Mouse (Mus musculus) erythroblast, adult 5-6 weeks (primary cell): ENCODE results near the gene Erbb4. TPM values are rescaled to one million over a fixed set of nuclear protein-coding genes. Genes with fewer than 3 reads are reported as not detected.
"Not testable (repeated sequence)": the region's sequence is repeated elsewhere in the genome, so short reads cannot be mapped to it uniquely, and the experiment has no call there.

Source experiments
- ATAC-seq: replicated peaks from 2 replicates; pipeline ENCODE4 v1.8.0; 2016; ENCODE audit warnings: moderate number of reproducible peaks, mild to moderate bottlenecking, moderate TSS enrichment, inconsistent platforms; ENCODE audit not compliant: poor library complexity, low FRiP score, severe bottlenecking
- total RNA-seq, 2 experiments: library from RNA; stranded (forward) in 1 of 2; stranded (reverse) in 1 of 2; fragments of 150-400 nt in 1 of 2; fragments of 200-764, 138-1000 nt in 1 of 2; gene quantifications; 2 replicates each; pipeline versions ENCODE4 v1.2.3 to v1.2.4; 2015 to 2017; ENCODE audit warnings: low replicate concordance in 2 of 2

The Erbb4 gene
- total RNA-seq, 2 experiments from 2014 or later: under 0.01 TPM; not detected in 1

DNA sequence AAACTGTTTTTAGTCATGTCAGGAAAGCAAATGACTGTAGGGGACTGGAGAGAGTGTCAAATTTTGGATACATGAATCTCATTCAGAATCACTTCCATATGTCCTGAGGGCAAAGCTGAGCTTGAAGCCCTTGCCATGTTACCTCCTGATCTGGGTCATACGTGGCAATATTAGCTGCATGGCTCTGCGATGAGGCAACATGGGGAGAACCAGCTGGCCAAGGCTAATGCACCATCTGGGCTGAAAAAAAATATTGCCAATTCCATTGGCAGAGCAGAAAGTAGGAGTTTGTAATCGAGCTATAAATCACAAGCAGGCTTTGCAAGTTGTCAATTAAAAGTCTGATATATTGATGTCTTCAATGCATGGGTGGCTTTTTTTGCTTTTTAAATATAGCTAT lies 221.0 kb downstream of the Erbb4 start:
- ATAC-seq: no peak

DNA sequence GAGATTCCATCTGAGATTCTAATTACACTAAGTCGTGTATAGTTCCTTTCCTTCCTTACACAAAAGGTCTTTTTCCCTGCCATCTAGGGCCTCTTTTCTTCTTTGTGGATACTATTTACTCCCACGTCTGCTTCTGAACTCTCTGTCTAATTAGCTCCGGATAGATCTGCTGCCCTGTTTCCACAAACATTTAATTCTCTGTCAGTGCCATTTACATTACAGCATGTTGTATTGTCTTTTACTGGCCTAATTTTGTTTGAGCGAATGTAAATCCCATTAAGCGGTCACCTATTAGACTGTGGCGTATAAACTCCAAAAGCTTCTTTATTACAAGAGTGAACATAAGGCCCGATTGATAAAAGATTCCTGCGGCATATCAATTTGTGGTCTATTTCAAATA lies 232.9 kb downstream of the Erbb4 start:
- no peak for ATAC-seq

DNA sequence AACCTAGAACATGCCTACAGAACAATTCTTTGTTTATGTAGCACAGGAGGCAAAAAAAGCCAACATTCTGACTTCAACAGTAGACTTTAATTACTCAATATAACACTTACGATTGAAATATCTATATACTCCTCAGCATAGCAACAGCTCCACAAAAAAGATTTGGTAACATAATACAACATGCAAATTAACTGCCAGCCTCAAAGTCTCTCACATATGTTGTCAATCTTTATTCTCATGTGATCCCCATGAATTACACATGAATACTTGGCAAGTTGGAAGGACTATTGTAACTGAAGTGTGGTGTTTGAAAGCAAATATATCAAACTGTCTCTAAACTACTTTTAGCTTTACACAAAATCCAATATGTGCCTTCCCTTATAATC lies 234.2 kb downstream of the Erbb4 start:
- ATAC-seq: no peak

DNA sequence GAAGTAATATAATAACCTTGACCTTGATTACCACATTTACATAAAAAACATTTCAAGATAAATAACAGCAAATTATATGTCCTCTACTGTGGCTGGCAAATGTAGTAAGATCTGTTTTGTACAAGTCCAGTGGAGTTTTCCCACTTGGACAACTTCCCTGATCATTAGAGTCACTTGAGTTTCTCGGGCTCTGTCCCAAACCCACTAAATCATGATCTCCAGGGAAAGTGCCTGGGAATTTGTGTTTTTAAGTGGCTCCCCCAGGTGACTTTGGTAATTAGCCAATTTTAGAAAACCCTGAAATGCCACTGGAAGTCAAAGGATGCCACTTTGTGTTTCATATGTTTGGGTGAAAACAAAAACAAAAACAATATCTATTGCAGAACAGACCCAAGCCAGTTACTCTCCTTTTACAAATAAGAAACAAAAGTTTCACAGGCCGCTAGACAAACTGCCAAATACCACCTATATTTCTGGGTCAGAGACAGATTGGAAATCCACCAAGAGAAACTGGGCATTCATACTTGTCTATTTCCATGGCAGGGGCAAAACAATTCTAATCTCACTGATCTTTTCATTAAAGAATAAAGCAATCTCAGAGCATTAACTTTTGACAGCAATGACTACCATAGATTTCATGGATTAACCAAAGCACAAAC lies 234.8 kb downstream of the Erbb4 start:
- no peak for ATAC-seq

DNA sequence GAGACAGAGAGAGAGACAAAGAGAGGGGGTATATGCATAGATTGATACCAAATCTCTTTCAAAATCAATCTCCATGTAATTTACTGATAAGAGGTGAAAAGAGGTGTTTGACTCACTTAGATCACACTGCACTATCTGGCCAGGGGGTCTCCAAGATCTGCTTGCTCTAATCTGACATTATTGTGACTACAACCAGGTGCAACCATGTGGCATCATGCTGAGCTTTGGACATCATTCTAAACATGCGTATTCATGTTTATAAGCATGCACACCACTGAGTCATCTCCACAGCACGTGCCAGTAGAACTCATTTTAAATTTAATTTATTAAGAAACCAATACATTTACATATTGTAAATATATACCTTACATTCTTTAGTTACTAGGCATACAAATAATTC lies 247.5 kb downstream of the Erbb4 start:
- no peak for ATAC-seq

DNA sequence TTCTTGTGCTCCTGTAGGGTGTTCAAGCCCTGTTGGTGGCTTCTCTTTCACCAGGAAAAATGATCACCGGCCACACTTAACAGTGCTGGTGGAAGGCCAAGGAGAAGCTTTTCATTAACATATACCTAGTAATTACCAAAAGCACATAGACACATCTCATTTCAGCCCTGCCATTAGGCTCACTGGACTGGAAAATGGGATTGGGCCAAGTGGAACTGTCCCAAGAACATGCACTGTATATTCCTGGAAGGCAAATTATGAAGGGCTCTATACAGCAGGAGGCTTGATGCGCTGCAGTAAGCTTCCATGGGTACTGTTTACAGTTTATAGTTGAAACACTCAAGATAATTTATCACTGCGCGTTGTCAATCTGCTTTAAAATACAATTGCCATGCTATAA lies 248.4 kb downstream of the Erbb4 start:
- ATAC-seq: no peak

DNA sequence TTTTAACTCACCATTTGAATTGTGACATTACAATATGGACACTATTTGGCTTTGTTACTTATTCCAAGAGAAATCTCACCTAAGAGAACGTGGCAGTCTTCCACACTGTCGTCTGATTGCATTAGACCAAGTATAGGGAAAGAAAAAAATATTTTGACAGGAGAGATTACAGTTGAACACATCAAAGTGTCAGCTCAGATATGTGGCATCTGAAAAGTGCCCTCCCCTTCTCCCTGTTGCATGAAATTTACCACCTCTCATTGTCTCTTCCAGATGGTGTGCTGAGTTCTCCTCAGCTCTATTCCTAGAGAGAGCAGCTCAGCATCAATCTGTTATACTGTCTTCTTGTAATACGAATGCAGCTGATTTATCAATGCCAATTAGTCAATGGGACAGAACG lies 268.5 kb downstream of the Erbb4 start:
- ATAC-seq: no peak

DNA sequence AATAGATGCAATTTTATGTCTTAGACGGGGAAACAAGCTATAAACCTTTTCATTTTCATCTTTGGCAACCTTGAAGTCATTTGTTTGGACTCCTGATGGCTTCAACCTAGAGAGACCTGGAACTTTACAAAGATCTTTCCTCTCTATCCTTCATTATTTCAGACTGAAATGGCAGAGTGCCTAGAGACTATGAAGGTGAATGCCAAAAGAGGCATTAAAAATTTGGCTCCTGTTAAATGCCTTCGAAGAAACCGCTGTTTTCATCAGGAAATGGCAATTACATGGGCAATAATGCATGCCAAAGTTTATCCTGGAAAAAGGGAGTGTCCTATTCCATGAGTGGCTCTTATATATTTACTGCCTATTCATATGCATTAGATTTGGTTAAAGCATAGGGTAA lies 273.2 kb downstream of the Erbb4 start:
- ATAC-seq: no peak

DNA sequence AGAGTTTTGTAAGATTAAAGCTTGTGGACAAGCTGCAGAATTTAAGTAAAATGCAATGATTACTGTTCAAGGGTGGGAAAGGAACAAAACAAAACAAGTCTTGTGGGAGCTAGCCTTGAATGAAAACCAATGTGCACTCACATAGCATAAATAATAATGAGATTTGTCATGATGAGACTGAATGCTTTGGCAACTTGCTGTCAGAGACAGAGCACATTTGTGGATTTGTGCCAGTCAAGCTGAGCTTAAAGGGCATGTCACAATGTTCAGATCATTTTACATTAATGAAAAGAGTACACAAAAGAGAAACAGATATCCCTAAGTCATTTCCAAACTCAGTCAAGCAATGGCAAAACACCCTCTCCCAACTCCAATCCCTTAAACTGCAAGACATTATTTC lies 275.8 kb downstream of the Erbb4 start:
- ATAC-seq: no peak

DNA sequence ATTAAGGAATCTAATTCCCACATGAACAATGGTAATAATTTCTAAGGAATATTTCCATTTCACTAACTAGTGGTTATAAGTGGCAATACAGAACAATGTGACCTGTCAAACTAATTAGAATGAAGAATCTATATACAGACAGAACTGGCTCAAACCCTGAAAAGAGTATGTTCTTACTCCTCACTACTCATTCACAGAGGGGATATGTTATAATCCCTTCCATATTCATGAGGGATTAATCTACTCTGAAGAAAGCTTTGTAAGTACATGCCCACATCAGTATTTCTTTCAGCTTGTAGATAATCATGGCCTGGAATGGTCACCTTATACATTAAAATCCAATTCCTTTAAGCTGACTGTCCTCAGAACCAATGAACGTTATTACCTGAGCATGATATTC lies 276.3 kb downstream of the Erbb4 start:
- ATAC-seq: no peak

DNA sequence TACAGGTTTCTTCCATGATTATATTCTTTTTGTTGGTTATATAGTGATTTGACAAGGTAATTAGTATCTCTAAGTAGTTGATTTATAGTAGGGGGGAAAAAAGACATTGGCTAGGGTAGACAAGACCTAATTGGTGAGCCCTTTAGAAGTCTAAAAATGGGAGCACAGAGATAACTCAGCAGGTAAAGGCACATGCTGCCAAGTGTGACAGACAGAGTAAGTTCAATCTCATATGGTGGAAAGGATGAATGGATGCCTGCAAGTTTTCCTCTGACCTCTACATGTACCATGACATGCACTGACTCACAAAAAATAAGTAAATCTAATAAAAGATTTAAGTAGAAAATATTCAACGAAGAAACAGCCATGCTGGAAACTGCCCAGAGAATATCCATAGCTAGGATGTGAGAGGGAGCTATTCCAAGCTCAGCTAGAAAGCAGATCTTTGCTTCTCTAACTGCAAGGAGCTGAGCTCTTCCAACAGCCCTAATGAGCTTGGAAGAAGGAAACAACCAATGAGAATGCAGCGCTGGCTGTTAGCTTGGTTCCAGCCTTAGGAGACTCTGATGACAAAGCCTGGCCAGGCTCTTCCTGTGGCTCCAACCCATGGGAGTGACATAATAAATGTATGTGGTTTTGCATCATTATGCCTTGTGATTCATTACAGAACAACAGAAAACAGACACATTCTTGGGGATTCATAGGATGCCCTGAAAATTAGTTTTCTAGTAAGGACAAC lies 277.2 kb downstream of the Erbb4 start:
- no peak for ATAC-seq

DNA sequence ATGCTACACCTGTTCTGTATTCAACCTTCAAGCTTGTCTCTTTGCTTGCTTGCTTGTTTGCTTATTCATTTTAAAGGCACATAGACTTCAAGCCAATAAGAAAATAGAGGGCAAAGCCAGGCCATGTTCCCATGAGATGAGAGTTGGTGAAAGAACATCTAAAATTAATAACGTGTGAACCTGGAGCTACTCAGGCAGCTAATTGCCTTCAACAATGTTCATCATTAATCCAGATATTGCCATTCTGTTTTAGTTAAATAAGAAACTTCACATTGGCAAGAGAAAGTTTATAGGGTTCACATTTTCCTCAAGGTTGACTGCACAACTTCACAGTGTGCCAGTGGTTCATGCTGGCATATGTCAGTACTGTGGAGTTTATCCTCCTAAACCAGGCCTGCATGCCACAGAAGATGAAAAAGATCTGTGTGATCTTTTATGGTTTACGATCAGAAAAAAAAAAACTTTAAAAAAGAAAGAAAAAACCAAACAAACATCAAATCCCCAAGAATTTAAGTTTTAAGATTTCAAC lies 284.7 kb downstream of the Erbb4 start:
- ATAC-seq: no peak

DNA sequence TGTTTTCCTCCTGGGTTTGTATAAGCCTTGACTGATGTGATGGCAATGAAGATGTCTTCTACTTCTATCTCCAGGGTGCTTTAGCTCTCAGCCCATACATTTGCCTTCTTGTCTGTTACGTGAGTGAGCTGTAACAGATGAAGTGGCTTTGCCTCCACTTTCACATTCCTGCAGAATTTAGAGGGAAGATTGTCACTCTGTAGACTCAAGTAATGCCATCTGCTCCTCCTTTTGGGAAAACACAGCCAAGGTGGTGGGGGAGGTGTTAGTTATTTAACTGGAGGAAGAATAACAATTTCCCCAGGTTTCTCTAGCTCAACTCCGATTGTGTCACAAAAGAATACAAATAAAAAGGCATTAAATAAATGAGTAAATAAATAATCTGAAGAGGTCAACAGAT lies 301.1 kb downstream of the Erbb4 start:
- no peak for ATAC-seq

DNA sequence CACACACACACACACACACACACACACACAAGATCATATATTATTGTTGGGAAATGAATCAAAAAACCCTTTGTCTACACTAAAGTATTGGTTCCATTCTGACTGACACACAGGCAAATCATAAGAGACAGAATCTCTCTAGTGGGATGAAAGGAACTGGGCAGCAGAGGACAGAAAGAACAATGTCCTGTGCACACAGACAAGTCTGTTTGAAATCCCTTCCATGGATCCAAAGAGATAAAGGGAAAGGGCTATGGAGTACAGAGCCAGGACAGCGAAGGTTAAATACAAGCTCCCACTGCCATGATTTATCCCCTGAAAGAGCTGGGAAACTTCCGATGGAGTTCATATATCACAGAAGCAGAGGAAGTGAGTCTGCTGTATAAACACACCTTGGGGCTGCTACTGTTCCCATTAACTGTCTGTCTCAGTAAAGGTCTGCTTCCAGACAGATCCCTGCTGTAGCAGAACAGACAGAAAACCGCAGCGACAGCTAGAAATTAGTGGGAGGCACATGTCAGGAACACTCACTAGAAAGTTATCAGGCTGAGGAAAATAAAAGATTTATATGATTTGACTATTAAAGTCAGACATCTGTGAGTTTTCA lies 320.3 kb downstream of the Erbb4 start:
- no peak for ATAC-seq

DNA sequence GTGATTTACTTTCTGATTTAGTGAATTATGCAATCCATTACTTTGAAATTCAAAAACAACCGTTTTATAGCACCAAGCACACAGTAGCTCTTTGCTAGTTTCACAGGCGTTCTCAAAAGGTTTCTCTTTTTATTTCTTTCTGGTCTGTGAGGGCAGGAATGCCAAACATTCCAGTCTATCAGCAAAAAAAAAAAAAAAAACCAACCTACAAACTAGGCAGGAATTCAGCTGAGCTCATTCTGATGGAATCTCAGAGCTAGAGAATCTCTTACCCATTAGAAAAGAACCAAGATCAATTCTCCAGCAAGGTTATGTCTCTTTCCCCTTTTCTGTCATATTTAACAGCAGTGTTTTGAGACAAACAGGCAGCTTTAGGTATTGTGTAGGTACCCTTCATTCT lies 327.2 kb downstream of the Erbb4 start:
- no peak for ATAC-seq

DNA sequence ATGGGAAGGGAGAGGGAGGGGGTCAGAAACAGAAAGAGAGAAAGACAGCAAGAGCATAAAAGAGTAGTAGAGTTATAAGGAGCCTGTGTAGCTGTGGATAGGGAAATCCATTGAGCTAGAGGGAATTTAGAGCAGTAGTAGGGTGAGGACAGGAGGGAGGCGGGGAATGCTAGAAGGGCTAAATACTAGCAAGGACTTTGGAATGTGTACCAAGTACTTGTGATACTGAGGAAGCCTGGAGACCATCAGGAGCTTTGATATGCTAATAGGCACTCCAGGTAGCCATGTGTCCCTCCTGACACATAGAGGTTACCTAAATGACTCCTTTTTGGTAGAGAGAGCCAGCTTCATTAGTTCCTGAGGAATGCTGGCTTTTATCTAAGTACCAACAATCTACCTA lies 327.8 kb downstream of the Erbb4 start:
- ATAC-seq: no peak

DNA sequence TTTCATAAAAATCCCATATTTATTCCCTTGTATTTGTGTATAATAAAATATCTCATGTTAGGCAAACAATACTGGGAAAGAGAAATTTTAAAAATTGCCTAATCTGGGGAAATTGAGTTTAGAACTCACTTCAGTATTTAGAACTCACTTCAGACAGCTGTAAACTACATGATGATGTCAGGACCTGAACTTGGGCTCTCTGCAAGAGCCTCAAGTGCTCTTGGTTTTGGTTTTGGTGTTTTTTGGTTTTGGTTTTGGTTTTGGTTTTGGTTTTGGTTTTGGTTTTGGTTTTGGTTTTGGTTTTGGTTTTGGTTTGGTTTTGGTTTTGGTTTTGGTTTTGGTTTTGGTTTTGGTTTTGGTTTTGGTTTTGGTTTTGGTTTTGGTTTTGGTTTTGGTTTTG lies 341.8 kb downstream of the Erbb4 start:
- not testable (repeated sequence) for ATAC-seq

DNA sequence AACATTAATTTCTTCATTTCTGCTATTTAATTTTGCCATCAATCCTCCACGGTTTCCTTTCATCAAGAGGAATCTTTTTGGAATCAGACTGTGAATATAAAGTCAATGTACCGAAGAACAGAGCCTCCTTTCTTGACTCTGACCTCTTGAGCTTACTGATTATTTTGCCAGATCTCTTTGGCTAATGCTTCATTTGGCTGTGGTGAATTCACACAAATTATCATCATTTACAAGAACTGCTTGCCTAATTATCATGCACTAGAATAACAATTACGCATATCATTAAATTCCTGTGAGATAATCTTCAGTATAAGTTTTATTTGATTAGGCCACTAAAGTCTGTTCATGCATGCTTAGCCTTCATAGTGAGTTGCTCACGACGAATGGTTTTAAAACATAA lies 345.4 kb downstream of the Erbb4 start:
- ATAC-seq: no peak

DNA sequence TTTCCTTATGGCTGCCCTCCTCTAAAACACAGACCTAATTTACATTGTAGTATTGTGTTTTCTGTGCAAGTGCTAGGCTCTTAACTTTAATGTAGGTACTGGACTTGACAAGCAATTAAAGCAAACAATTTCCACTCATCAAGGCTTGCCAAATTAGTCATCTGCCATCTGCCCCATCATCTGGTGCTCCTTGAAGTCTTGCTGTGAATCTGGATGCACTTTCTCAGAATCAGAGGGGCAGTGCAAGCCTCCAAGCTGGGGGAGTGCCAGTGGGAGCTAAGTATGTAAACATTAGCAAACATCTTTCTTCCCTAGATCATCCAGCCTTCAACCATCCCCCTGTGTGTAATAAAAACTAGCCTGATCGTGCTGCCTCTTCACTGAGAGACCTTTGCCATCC lies 358.9 kb downstream of the Erbb4 start:
- ATAC-seq: no peak

DNA sequence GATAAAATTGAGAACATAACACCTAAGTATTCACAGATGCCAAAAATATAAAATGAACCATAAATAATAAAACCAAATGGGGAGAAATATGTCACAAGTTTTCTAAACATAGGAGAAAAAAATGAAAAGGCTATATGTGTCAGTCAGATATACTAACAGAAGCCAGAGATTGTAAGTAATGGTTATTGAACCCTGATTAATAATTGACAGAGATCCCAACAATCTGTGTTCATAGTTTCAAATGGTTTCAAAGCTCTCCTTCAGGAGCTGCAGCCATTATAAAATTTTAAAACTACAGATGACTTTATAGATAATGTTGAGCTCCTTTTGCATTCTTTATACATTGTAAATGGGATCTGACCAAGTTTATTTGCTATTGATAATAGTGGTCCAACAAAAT lies 426.4 kb downstream of the Erbb4 start:
- ATAC-seq: no peak

DNA sequence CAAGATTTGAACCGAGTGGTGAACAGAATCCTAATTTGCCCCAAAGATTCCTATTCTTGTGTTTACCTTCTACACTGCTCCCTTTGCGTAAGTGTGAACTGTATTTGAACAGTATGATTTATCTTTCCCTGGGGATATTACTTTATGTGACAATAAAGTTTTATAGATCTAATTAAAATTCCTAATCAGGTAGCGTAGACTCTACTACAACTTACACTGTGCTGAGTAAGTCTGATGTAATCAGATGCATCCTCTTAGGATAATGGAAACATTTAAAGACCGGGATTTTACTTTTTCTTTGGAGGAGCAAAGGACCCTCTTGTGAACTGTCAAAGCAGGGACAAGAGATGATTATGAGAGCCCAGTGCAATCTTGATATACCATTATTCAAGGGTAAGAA lies 433.2 kb downstream of the Erbb4 start:
- ATAC-seq: no peak
